Mouse (Mus musculus) liver, adult 2 months (tissue): ENCODE results near the gene Treml4.

Source experiments
- CTCF ChIP-seq: fragments of 200-500 bp; IDR thresholded peaks from 2 replicates; pipeline ENCODE4 v1.5.1; 2011; ENCODE audit warnings: low read depth, low read length, control low read depth
- POLR2A ChIP-seq: fragments of 200-500 bp; IDR thresholded peaks from 2 replicates; pipeline ENCODE4 v1.6.1; 2011; ENCODE audit warnings: low read length, control low read depth; ENCODE audit not compliant: insufficient read depth; ENCODE audit errors: extremely low read depth

DNA sequence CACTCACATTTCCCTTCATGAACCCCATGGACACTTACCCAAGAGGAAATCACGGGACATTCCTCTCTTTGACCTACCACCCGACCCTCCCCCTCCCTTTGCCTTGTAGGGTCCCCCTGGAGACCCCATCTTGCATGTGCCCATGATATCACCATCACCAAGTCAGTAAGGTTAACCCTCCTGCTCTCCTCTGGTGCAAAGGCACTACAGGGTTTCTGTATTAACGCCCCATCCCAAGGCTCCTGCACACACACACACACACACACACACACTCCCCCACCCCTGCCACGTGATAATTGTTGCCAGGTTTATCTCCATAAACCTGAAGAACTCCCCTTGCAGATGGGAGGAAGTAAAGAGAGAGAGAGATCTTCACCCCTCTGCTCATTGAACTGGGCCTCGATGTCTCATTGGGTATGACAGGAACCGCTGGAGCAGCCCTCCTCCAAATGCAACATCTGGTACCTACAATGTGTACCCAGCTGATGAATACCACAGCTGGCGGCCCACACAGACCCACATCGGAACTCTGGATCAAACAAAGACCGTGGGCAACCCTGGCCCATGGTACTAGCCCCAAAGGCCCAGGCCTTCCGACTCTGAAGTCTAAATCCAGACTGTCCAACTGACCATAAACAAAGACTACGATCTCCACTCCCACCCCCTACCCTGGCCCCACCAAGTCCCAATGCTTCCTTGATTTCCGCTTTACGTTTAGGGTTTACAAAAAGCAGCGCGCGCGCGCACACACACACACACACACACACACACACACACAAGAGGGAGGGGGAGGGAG, 17.0 kb downstream of the Treml4 start:
- no peak for TF ChIP-seq CTCF
- no peak for TF ChIP-seq POLR2A
